Mouse (Mus musculus): ENCODE measurements around the gene Gm49711. TPM values are rescaled to one million over a fixed set of nuclear protein-coding genes. Genes with fewer than 3 reads are reported as not detected.

Gene Gm49711
- total and polyA plus RNA-seq, 2 experiments from 2014 or later = 0.92 TPM; not detected in 1

DNA sequence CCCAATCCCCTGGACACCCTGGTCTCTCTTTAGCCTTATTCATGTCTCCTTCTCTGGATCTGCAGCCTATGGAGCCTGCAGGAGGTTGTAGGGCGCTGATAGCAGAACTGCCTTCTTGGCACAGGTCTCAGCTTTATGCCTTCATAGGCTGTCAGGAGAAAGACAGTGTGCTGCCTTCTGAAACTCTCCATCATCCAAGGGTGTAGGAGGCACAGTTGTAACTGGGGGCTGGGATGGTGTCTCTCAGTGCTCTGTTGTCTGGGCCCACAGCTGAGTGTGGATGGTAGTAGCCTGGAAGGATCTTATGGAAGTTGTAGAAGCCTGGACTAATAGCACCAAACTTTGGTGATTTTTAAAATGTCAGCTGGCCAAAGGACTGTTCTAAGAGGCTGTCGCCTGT, 46.8 kb downstream of the Gm49711 start:
- no peaks in the 10 kb centered on the region for H3K9me3 ChIP-seq (ENCODE audit: low read length)
- no peaks in the 10 kb centered on the region for H3K27me3 ChIP-seq (ENCODE audit: insufficient read depth, low read length)
- peaks cover 5% of the 10 kb centered on the region; the same call in 1 of the 2 replicates for H3K36me3 ChIP-seq (ENCODE audit: insufficient read depth)
- TF ChIP-seq CTCF (IDR thresholded peaks at IDR 0.05; ENCODE audit: low read depth) = no peak
- 95% methylated on average over 2 of the region's 2 CpGs for WGBS
- no peak overlapping the region for H3K4me3 ChIP-seq (ENCODE audit: low read depth, low read length)
- no peak for ATAC-seq
- no peak overlapping the region for H3K27ac ChIP-seq (ENCODE audit: low read depth, low read length)
- peaks cover 6% of the 10 kb centered on the region; the same call in 1 of the 2 replicates for H3K4me1 ChIP-seq (ENCODE audit: insufficient read depth)
- H3K9ac ChIP-seq = no peak overlapping the region
- H3K4me2 ChIP-seq (ENCODE audit: low read depth) = no peak overlapping the region
- DNase-seq = no peak

DNA sequence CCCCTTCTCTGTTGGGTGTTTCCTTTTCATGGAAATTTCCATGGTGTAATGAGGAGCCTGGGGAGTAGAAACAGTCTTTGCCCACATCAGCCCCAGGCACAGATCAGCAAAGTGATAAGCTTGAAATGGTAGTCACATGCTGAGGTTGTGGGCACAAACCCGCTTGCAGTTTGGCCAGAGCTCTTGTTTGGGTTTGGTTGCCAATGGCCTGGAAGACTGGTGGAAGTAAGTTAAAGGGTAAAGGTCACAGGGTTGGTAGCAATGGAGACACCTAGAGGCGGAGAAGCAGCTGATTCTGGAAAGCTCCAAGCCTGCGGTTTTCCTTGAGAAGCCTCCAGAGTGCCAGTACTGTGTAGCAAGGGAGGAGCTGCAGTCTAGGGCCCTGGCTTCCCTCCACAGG, 47.5 kb downstream of the Gm49711 start:
- DNase-seq = no peak
- no peak overlapping the region for H3K4me2 ChIP-seq (ENCODE audit: low read depth)
- no peaks in the 10 kb centered on the region for H3K9me3 ChIP-seq (ENCODE audit: low read length)
- H3K9ac ChIP-seq = no peak overlapping the region
- ATAC-seq = no peak
- H3K4me3 ChIP-seq (ENCODE audit: low read depth, low read length) = no peak overlapping the region
- WGBS = 75% methylated on average over 3 of the region's 3 CpGs
- H3K27me3 ChIP-seq (ENCODE audit: insufficient read depth, low read length) = no peaks in the 10 kb centered on the region
- no peak overlapping the region for H3K27ac ChIP-seq (ENCODE audit: low read depth, low read length)
- H3K36me3 ChIP-seq (ENCODE audit: insufficient read depth) = peaks cover 5% of the 10 kb centered on the region; the same call in 1 of the 2 replicates
- TF ChIP-seq CTCF (IDR thresholded peaks at IDR 0.05; ENCODE audit: low read depth) = no peak
- 0 out of 2 replicates have a peak, but pooled peaks cover 1% of the 10 kb centered on the region for H3K4me1 ChIP-seq (ENCODE audit: insufficient read depth)

DNA sequence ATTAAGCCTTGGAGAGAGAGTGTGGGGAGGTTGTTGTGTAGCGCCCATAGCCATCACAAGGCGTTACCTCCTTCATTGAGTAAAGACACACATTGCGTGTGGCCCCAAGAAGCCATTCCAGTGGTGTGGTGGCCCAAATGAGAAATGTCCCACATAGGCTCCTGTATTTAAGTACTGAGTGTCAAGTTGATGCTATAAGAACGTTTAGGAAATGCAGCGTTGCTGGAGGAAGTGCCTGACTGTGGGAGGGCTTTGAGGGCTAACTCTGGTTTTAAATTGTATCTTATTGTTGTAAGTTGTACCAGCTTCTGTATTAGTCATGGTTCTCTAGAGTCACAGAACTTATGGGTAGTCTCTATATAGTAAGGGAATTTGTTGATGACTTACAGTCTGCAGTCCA, 49.2 kb downstream of the Gm49711 start:
- ATAC-seq = no peak
- Histone ChIP-seq H3K9ac (no peak overlapping the region), H3K4me1 (ENCODE audit: insufficient read depth) (no peaks in the 10 kb centered on the region), H3K27me3 (ENCODE audit: insufficient read depth, low read length) (no peaks in the 10 kb centered on the region), H3K36me3 (ENCODE audit: insufficient read depth) (peaks cover 8% of the 10 kb centered on the region), H3K4me2 (ENCODE audit: low read depth) (no peak overlapping the region), H3K27ac (ENCODE audit: low read depth, low read length) (no peak overlapping the region), H3K4me3 (ENCODE audit: low read depth, low read length) (no peak overlapping the region), H3K9me3 (ENCODE audit: low read length) (no peaks in the 10 kb centered on the region)
- no peak for DNase-seq
- WGBS = 96% methylated on average over 5 of the region's 5 CpGs
- no peak for TF ChIP-seq CTCF (IDR thresholded peaks at IDR 0.05; ENCODE audit: low read depth)

DNA sequence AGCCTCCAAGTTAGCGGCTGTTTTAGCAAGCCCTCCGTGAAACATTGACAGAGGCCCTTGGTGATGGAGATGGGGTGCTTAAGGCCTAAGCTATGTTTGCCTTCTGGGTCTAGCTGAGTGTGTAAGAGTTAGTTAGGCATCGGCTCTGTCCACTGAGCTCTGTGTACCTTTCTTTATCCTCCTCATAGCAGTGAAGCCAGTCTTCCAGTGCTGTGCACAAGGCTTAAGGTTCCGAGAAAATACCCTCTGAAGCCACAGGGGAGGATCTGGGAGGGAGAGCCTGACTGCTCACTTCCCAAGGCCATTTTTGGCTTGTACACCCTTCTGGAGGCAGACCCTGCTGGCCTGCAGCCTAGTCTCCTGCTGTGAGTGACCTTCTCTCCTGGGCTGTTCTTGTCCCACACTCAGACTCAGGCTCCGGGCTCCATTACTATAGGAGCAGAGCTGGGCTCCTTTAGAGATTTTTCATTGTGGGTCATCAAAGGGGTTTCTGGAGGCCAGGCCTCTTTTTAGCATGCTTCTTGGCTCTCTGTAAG, 56.7 kb downstream of the Gm49711 start:
- Histone ChIP-seq H3K9me3 (ENCODE audit: low read length) (no peaks in the 10 kb centered on the region), H3K4me3 (ENCODE audit: low read depth, low read length) (no peak overlapping the region), H3K4me1 (ENCODE audit: insufficient read depth) (peaks cover 21% of the 10 kb centered on the region), H3K27me3 (ENCODE audit: insufficient read depth, low read length) (no peaks in the 10 kb centered on the region), H3K4me2 (ENCODE audit: low read depth) (no peak overlapping the region), H3K27ac (ENCODE audit: low read depth, low read length) (peak overlapping the region; percentile 85), H3K9ac (no peak overlapping the region), H3K36me3 (ENCODE audit: insufficient read depth) (peaks cover 19% of the 10 kb centered on the region)
- 65% methylated on average over 5 of the region's 5 CpGs for WGBS
- peak; percentile 7; the same call in 1 of the 2 replicates for ATAC-seq
- TF ChIP-seq CTCF (IDR thresholded peaks at IDR 0.05; ENCODE audit: low read depth) = no peak
- DNase-seq = peak; percentile 29

DNA sequence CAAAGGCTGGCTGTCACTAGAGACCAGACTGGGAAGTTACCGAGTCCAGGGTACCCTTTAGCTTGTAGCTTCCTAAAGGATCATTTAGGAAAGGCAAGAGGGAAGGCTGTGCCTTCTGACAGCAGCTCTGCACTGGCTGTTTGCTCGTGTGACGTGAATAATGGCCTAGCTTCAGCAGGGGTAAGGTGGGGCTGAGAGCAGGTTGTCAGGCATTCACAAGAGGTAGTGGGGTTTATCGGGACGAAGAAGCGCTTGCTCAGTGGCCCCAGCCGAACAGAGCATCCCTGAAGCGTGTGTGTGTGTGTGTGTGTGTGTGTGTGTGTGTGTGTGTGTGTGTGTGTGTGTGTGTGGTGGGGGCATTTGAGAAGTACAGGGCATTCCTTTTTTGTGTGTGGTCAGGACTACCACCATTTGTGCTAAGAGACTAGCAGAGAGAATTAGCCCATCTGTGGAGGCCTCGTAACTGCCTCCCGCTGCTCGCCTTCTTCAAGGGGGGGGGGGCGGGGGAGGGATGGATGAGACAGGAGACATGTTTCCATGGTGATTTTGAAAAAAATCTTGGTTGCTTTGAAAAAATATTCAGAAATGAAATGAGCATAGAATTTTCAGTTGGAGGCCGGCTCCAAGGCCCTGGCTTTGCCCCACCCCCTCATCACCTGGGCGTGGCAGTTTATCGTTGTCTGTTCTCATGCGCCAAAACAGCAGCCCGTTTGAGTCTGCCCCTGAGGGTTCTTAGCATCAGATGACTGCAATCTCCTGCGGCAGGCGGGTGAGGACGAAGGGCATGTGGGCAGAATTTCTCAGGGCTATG, 57.7 kb downstream of the Gm49711 start:
- ATAC-seq (peak; percentile 77), DNase-seq (peak; percentile 69)
- no peak for TF ChIP-seq CTCF (IDR thresholded peaks at IDR 0.05; ENCODE audit: low read depth)
- H3K4me3 ChIP-seq (ENCODE audit: low read depth, low read length) = no peak overlapping the region
- no peaks in the 10 kb centered on the region for H3K9me3 ChIP-seq (ENCODE audit: low read length)
- 19% methylated on average over 20 of the region's 20 CpGs for WGBS
- H3K27me3 ChIP-seq (ENCODE audit: insufficient read depth, low read length) = no peaks in the 10 kb centered on the region
- H3K36me3 ChIP-seq (ENCODE audit: insufficient read depth) = peaks cover 19% of the 10 kb centered on the region
- peaks cover 21% of the 10 kb centered on the region for H3K4me1 ChIP-seq (ENCODE audit: insufficient read depth)
- peak overlapping the region; percentile 46 for H3K9ac ChIP-seq
- H3K4me2 ChIP-seq (ENCODE audit: low read depth) = peak overlapping the region; percentile 35
- H3K27ac ChIP-seq (ENCODE audit: low read depth, low read length) = peak overlapping the region; percentile 85

DNA sequence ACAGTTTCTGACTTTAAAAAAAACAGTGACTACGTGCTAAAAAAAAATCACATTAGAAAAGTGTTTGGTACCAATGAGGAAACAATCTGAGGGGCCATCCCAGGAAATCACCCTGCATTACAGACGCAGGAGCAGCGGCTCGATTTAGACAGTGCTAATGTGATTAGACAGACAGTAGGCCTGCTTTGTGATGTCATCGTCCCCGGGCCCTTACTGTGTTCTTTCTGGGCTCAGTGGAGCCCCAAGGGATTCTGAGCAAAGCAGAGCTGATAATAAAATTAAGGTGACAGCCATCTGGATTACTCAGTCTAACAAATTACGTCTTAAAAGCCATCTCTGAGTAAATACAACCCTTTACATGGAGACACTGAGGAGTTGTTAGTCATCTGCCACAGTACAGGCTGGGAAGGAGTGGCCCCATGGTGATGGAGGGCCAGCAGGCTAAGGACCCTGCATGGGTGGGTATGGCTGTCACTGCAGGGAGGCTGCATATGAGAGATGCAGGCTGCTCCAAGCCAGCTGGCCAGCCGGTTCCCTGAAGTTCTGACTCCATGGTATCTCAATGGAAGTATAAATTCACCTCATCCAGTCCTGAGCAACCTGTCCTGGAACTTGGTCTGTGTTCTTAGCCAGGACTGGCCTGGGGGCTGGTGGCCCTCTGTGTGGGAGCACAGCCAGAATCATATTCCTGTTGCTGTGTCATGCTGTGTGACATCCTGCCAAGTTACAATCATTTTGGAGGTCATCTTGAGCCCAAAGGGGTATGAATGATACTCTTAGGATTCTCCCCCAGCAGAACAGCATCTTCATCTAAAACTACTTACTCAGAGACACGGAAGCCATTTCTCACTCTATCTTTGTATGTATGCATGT, 59.5 kb downstream of the Gm49711 start:
- Histone ChIP-seq H3K9me3 (ENCODE audit: low read length) (no peaks in the 10 kb centered on the region), H3K4me2 (ENCODE audit: low read depth) (no peak overlapping the region), H3K36me3 (ENCODE audit: insufficient read depth) (peaks cover 9% of the 10 kb centered on the region; the same call in 1 of the 2 replicates), H3K27me3 (ENCODE audit: insufficient read depth, low read length) (no peaks in the 10 kb centered on the region), H3K4me3 (ENCODE audit: low read depth, low read length) (no peak overlapping the region), H3K27ac (ENCODE audit: low read depth, low read length) (no peak overlapping the region), H3K4me1 (ENCODE audit: insufficient read depth) (peaks cover 21% of the 10 kb centered on the region), H3K9ac (no peak overlapping the region)
- ATAC-seq = no peak
- no peak for DNase-seq
- no peak for TF ChIP-seq CTCF (IDR thresholded peaks at IDR 0.05; ENCODE audit: low read depth)
- 66% methylated on average over 9 of the region's 9 CpGs for WGBS

Data from forebrain, postnatal 0 days (tissue).